Mouse (Mus musculus) brain, embryonic 18.5 days (tissue): ENCODE data around the gene Sat2.
A peak's percentile ranks its signal among the peaks of the same experiment; 100 is the strongest.

Source experiments
- DNase-seq: peaks from one replicate; pipeline ENCODE4 v3.0.0-alpha.2; 2012; ENCODE audit warnings: low read depth, low spot score

Gene Sat2

GRCm38 (mm10) chr11:69632284-69633089 is 10.7 kb downstream of the Sat2 start, which contains the start of gene Fxr2:
Gene Fxr2, plus strand, starts transcription at chr11:69632990.
- peak; percentile 100 for DNase-seq

- DNase-seq, result no peak
Observed at GRCm38 (mm10) chr11:69633128-69633866, 11.5 kb downstream of the Sat2 start.

- DNase-seq, result no peak
Observed at GRCm38 (mm10) chr11:69635471-69635870, 13.6 kb downstream of the Sat2 start.

GRCm38 (mm10) chr11:69645860-69646259 is 24.0 kb downstream of the Sat2 start:
- no peak for DNase-seq

- DNase-seq, result no peak
Observed at GRCm38 (mm10) chr11:69653399-69653798, 31.6 kb downstream of the Sat2 start.

GRCm38 (mm10) chr11:69654760-69655159 is 32.9 kb downstream of the Sat2 start:
- DNase-seq, result no peak

- no peak for DNase-seq
Observed at GRCm38 (mm10) chr11:69655264-69656064, 33.6 kb downstream of the Sat2 start, which contains the start of gene Sox15. Gene Sox15, plus strand, starts transcription at chr11:69655314.

GRCm38 (mm10) chr11:69656065-69656455 is 34.2 kb downstream of the Sat2 start:
- no peak for DNase-seq

GRCm38 (mm10) chr11:69656617-69657461 is 35.0 kb downstream of the Sat2 start:
- DNase-seq, result no peak

- DNase-seq, result no peak
Observed at GRCm38 (mm10) chr11:69657462-69657881, 35.6 kb downstream of the Sat2 start.

GRCm38 (mm10) chr11:69661221-69661881 is 39.5 kb downstream of the Sat2 start:
- no peak for DNase-seq

- peak; percentile 95 for DNase-seq
Observed at GRCm38 (mm10) chr11:69662213-69662966, 40.6 kb downstream of the Sat2 start, which contains the start of gene Mpdu1. Gene Mpdu1, minus strand, starts transcription at chr11:69662642.

GRCm38 (mm10) chr11:69662967-69663671 is 41.3 kb downstream of the Sat2 start:
- DNase-seq, result no peak

- DNase-seq, result no peak
Observed at GRCm38 (mm10) chr11:69663795-69664194, 42.0 kb downstream of the Sat2 start.

- DNase-seq, result no peak
Observed at GRCm38 (mm10) chr11:69664841-69665240, 43.0 kb downstream of the Sat2 start.

- DNase-seq, result no peak
Observed at GRCm38 (mm10) chr11:69665457-69665960, 43.7 kb downstream of the Sat2 start.

- DNase-seq, result no peak
Observed at GRCm38 (mm10) chr11:69665961-69666664, 44.3 kb downstream of the Sat2 start, which contains the start of gene Cd68. Gene Cd68, minus strand, starts transcription at chr11:69666153.

GRCm38 (mm10) chr11:69666665-69667005 is 44.8 kb downstream of the Sat2 start:
- no peak for DNase-seq
